Mouse (Mus musculus): ENCODE results near the gene Slc39a13.
A peak's percentile ranks its signal among the peaks of the same experiment; 100 is the strongest.
"Not testable (repeated sequence)": the region's sequence is repeated elsewhere in the genome, so short reads cannot be mapped to it uniquely, and the experiment has no call there.

The Slc39a13 gene

GRCm38 (mm10) chr2:91065544-91065943, 4.7 kb downstream of the Slc39a13 start:
- peak in 1 of 2 experiments; percentile 73 for DNase-seq (ENCODE audit: low spot score in 2 of 2)

- DNase-seq (ENCODE audit: low spot score in 2 of 2) = no peak
Measured at GRCm38 (mm10) chr2:91064211-91064610, 6.0 kb downstream of the Slc39a13 start.

- no peak for DNase-seq (ENCODE audit: low spot score in 2 of 2)
Measured at GRCm38 (mm10) chr2:91062779-91063606, 7.2 kb downstream of the Slc39a13 start.

GRCm38 (mm10) chr2:91061849-91062481, 8.3 kb downstream of the Slc39a13 start:
- DNase-seq (ENCODE audit: low spot score in 2 of 2) = no peak

GRCm38 (mm10) chr2:91060544-91061355, 9.5 kb downstream of the Slc39a13 start:
- no peak for DNase-seq (ENCODE audit: low spot score in 2 of 2)

DNA sequence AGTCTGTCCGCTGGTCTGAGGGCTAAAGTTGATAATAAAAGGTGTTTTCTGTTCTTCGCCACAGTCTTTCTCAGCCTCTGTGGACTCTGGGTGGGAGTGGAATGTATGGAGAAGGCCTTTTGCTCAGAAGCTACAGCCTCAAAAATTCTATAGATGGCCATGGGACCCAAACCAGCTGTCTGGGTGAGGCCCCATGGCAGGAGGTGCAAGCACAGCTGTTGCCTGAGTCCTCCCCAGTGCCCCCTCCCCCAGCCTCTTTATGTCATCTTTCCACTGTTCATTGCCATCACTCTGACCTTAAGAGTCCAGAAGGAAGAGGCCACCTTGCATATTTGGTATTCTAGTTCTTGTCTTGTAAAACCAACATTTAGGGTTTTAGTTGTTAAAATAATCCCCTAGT, 10.8 kb downstream of the Slc39a13 start:
- no peak for DNase-seq (ENCODE audit: low spot score in 2 of 2)

DNA sequence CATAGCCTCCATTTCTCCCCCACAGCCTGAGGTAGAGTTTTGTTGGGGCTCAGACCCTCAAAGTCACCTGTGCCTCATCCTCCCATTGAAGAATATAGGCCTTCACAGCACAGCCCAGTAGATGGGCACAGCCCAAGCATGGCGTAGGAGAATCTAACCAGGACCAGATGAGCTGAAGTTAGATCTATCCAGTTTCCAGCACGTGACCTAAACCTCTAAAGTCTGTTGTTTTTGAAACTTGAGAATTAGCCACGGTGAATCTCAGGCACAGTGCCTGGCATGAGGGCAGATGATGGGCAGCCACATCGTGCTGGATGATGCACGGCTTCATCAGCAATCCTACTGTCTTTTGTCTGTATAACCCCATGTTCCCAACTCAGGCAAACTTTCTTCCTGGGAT, 11.8 kb downstream of the Slc39a13 start:
- DNase-seq (ENCODE audit: low spot score in 2 of 2) = no peak

GRCm38 (mm10) chr2:91053934-91054382, 16.3 kb downstream of the Slc39a13 start, which contains the start of gene Psmc3:
TSS of gene Psmc3 (plus strand) at chr2:91054009.
- peak; percentile 95 to 98 for DNase-seq (ENCODE audit: low spot score in 2 of 2)

DNA sequence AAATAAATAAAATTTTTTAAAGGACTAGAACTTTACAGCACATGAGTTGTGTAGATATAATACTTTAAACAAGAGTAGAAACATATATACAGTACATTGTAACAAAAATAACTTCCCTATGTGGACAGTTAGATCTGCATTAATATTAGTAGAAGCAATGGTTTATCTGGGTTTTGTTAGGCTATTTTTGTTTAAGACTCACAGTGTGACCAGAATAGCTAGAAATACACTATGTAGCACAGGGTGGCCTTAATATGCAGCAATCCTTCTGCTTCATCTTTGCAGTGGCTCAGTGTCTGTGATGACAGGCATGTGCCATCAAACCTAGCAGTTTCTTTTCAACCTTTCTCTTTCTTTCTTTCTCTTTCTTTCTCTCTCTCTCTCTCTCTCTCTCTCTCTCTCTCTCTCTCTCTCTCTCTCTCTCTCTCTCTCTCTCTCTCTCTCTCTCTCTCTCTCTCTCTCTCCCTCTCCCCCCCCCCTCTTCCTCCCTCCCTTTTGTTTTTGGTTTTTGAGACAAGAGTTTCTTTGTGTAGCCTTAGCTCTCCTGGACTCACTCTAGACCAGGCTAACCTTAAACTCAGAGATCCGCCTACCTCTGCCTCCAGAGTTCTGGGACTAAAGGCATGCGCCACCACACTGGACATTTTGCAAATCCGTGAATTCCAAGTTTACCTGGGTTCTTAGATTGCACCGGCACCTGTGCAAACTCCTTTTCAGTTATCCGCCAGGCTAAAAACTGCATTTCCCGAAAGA, 16.9 kb downstream of the Slc39a13 start:
- no peak for DNase-seq (ENCODE audit: low spot score in 2 of 2)

GRCm38 (mm10) chr2:91052752-91053151, 17.5 kb downstream of the Slc39a13 start:
- DNase-seq (ENCODE audit: low spot score in 2 of 2) = no peak

DNA sequence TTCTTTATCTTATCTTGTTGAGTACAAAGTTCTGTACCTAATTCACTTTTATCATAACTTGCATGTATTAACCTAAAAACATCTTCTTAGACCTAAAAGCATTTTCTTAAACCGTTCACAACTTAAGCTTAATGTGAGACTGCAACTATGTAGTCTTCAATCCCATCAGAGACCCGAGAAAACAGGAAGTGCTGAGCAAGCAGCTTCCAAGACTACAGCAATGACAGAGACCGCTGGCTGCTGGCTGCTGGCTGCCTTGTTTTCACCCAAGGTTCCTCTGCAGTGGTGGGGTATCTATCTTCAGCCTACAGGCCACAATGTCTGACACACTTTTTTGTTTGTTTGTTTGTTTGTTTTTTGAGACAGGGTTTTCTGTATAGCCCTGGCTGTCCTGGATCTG, 18.3 kb downstream of the Slc39a13 start:
- no peak for DNase-seq (ENCODE audit: low spot score in 2 of 2)

- no peak for DNase-seq (ENCODE audit: low spot score in 2 of 2)
Measured at GRCm38 (mm10) chr2:91047359-91047758, 22.9 kb downstream of the Slc39a13 start.

DNA sequence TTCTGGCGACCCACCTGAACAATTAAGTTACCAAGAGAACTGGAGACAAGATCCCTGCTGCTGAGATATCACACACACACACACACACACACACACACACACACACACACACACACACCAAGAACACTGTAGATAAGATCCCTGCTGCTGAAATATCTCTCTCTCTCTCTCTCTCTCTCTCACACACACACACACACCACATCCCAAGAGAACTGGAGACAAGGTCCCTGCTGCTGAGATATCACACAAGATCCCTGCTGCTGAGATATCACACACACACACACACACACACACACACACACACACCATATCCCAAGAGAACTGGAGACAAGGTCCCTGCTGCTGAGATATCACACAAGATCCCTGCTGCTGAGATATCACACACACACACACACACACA, 24.4 kb downstream of the Slc39a13 start:
- not testable (repeated sequence) for DNase-seq (ENCODE audit: low spot score in 2 of 2)

DNA sequence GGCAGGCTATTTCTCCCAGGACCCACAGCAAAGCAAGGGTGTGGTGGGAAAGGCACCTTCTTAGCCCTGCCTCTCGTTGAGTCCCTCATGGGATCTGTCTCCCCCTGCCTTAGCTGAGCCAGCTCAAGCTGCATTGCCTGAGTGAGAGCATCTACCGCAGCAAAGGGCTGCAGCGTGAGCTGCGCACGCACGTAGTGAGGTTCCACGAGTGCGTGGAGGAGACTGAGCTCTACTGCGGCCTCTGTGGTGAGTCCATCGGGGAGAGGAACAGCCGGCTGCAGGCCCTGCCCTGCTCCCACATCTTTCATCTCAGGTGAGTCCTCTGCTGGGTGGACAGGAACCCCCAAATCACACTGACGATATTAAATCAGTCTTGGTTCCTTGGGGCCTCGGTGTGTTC, 25.5 kb downstream of the Slc39a13 start:
- DNase-seq (ENCODE audit: low spot score in 2 of 2) = no peak

GRCm38 (mm10) chr2:91042651-91043398, 27.4 kb downstream of the Slc39a13 start:
- no peak for DNase-seq (ENCODE audit: low spot score in 2 of 2)

- DNase-seq (ENCODE audit: low spot score in 2 of 2) = no peak
Measured at GRCm38 (mm10) chr2:91041786-91042185, 28.4 kb downstream of the Slc39a13 start.

- DNase-seq (ENCODE audit: low spot score in 2 of 2) = no peak
Measured at GRCm38 (mm10) chr2:91035385-91035784, 34.8 kb downstream of the Slc39a13 start, which contains the start of gene Rapsn. TSS of gene Rapsn (plus strand) at chr2:91035620.

GRCm38 (mm10) chr2:91033000-91033399, 37.2 kb downstream of the Slc39a13 start:
- DNase-seq (ENCODE audit: low spot score in 2 of 2) = no peak

DNA sequence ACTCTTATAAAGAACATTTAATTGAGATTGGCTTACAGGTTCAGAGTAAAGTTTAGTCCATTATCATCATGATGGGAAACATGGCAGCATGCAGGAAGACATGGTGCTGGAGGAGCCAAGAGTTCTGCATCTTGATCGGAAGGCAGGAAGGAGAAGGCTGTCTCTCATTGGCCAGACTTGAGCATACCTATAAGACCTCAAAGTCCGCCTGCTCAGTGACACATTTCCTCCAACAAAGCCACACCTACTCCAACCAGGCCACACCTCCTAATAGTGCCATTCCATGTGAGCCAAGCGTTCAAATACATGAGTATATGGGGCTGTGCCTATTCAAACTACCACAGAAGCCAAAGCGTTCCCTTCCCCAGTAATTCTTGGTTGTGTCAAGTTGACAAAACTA, 39.0 kb downstream of the Slc39a13 start:
- DNase-seq (ENCODE audit: low spot score in 2 of 2) = no peak

- DNase-seq (ENCODE audit: low spot score in 2 of 2) = no peak
Measured at GRCm38 (mm10) chr2:91027391-91028214, 42.6 kb downstream of the Slc39a13 start.

All from spleen, postnatal 10 days (tissue).